Mouse (Mus musculus) activated CD4-positive, CD25-positive, alpha-beta regulatory T cell, adult 4 months (primary cell): Measurements from ENCODE around the gene Emilin3. TPM values are rescaled to one million over a fixed set of nuclear protein-coding genes. Genes with fewer than 3 reads are reported as not detected.

Experiments
- ATAC-seq: one replicate; pipeline ENCODE4 v1.8.0; 2017
- polyA plus RNA-seq, 2 experiments: library from polyadenylated mRNA; unstranded; fragments of 100-300 nt; shearing (Covaris generic); gene quantifications; one replicate each; pipeline ENCODE4 v1.2.1; 2017

Gene Emilin3
- polyA plus RNA-seq, 2 experiments from 2014 or later = not detected

DNA sequence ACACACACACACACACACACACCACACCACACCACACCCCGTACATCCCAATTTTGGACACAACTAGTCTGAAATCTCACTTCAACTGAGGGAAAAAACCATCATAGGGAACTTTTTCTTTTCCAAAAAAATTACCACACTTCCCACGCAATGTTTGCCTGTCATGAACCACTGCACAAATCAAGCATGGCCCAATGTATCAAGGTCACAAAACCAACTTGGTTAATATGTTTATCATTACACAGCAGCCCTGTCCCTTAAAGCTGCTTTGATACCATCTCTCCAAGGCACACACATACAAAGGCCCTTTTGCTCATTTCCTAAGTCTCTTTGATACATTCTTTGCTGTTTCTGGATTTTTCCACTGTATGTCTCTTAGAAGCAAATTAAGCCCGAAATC, 40.8 kb downstream of the Emilin3 start:
- no peak for ATAC-seq

DNA sequence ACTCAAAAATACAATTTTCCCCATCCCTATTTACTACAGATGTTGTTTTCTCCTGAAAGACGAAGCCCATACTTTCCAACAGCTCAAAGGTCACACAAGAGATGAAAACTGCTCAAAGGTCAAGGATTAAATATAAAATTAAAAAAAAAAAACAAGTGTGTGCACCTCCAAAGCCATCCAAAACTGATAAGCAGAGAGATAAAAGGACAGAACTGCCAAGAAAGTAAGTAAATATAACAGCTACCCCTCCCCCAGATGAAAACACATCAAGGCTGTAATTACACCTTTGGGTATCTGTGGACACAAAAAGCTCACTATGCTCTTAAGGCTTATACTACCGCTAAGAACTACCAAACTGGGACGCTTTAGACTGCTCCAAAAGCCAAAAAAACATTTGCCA, 42.7 kb downstream of the Emilin3 start:
- no peak for ATAC-seq

DNA sequence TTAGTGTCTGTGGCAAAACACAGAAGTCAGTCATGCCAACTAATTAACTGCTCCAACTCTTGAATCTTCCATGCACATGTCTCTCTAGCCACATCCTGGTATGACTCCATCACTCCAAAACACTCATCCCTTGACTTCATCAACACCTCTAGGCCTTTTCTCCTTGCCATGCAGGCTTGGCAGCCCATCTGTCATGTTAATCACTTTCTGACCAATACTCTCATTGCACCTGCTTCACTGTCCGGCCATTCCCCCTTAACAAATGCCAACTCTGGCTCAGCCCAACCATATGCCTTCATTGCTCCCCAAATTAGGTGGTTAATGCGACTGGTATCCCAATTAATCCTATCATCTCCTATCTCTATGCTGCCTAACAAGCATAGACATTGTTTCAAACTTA, 46.9 kb downstream of the Emilin3 start:
- ATAC-seq = no peak

DNA sequence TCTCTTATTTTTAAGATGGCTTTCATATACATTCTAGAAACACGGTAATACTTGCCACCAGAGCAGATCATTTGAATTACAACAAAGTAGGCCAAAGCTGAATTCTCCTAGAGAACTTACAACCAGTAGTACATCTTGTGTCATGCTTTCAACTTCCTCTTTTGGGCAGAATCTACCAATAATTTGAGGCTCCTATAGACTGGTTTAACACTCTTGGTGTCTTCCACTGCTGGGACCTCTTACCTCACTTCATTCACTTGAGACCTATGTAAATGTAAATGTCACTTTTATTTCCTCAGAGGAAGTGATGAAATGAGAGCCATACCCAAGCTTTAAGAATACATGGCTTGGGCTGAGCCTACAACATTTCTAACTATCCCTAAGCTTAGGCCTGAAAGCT, 48.0 kb downstream of the Emilin3 start:
- ATAC-seq = no peak

DNA sequence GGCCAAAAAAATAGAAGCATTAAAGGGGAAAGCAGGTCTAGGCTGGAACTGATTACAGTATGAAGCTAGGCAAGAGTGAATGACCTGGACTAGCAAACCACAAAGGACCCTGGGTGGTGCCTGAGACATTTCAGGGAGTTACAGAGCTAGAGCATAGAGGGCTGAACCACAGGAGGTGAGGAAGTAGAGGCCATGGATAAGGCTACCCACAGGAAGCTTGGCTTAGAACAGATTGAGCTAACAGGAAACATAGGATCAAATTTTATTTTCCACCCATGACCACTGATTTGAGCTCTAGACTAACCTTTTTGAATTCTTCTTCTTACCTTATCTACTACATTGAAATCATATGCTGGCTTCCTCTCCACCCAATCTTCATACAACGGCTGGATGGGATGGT, 51.8 kb downstream of the Emilin3 start:
- no peak for ATAC-seq

Other genes starting within 250 kb of the Emilin3 start
- 10 to 100 TPM; 52.7 to 59.0 TPM for gene Plcg1, start 181.0 kb downstream of the Emilin3 start, polyA plus RNA-seq
- 1 to 10 TPM; 6.4 to 7.4 TPM for gene Zhx3, start 39.3 kb downstream of the Emilin3 start, polyA plus RNA-seq
- under 1 TPM; 0.37 to 0.45 TPM for gene Lpin3, start 31.7 kb downstream of the Emilin3 start, polyA plus RNA-seq
- gene Chd6, start 196.7 kb upstream of the Emilin3 start, polyA plus RNA-seq = 10 to 100 TPM; 22.1 to 25.2 TPM